Mouse (Mus musculus): ENCODE results near the gene Atp2b2. TPM values are rescaled to one million over a fixed set of nuclear protein-coding genes. Genes with fewer than 3 reads are reported as not detected.

The Atp2b2 gene
- polyA plus RNA-seq, 1 experiment from 2014 or later: 0.62 TPM

DNA sequence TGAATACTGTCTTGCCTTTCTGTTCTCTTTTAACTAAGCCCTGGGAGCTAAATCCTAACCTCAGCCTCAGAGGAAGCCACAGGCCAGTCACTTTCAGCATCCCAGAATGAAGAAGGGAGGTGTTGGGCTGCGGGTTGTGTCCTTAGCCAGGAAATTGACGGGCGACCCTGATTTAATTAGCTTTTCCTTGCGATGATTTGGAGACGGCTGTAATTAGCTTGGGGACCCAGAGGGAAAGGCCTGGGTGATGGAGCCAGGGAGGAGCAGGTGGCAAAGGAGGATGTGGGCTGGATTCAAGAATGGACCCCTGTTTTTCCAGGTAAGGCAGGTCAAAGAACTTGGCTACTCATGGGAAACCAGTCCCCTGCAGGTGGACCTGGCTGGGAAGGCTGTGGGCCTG is 138.0 kb downstream of the Atp2b2 start:
- H3K4me3 ChIP-seq (replicated peaks): no peak overlapping the region
- H3K27ac ChIP-seq: no peak overlapping the region
- no peaks in the 10 kb centered on the region; the same call in 1 of the 2 replicates for H3K27me3 ChIP-seq
- no peaks in the 10 kb centered on the region for H3K4me1 ChIP-seq
- H3K9ac ChIP-seq: no peak overlapping the region
- ATAC-seq (replicated peaks; ENCODE audit: low FRiP score): no peak
- H3K36me3 ChIP-seq: no peaks in the 10 kb centered on the region
- H3K9me3 ChIP-seq (replicated peaks): no peaks in the 10 kb centered on the region
- 59% methylated on average over 5 of the region's 5 CpGs for WGBS
- H3K4me2 ChIP-seq: no peak overlapping the region

DNA sequence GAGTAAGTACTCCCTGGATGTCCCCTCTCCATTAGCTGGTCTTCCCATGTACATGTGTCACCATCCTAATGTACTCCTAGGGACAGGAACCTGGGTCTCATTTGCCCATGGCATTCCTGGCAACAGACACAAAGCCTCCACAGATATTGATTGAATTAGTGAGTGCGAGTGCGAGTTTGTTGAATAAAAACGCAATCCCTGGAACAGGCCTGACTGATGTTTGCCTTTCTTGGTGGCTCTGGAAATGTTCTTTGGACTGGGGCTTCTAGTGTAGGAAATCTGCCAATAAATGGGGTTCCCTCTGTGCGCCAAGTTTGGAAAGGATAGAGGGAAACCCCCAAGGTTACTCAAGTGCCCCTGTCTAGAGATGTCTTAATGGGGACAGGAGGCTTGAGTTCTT is 146.4 kb downstream of the Atp2b2 start:
- H3K27ac ChIP-seq: no peak overlapping the region
- H3K4me1 ChIP-seq: peaks cover 4% of the 10 kb centered on the region
- no peaks in the 10 kb centered on the region for H3K36me3 ChIP-seq
- H3K4me2 ChIP-seq: no peak overlapping the region
- WGBS: 91% methylated on average over 4 of the region's 4 CpGs
- H3K9ac ChIP-seq: no peak overlapping the region
- no peak for ATAC-seq (replicated peaks; ENCODE audit: low FRiP score)
- no peaks in the 10 kb centered on the region for H3K9me3 ChIP-seq (replicated peaks)
- H3K4me3 ChIP-seq (replicated peaks): no peak overlapping the region
- peaks cover 28% of the 10 kb centered on the region for H3K27me3 ChIP-seq

DNA sequence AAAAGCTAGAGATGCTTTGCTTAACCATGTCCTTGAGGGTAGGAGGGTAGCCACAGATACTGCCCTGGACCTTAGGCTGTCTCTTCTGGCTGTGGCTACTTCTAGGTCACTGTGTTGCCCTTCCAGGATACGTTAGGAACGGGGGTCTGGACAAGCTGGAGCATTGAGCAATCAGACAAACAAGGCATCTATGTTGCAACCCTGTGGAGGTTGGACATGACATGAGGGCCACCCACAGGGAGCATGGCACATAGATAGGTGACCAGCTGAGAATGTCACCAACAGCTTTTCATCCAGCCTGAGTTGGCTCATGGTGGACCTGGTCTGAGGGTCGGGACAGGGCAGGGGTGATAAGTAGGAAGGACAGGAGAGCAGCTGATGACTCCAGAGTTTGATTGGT is 148.4 kb downstream of the Atp2b2 start:
- 83% methylated on average over 3 of the region's 3 CpGs for WGBS
- no peak overlapping the region for H3K27ac ChIP-seq
- ATAC-seq (replicated peaks; ENCODE audit: low FRiP score): no peak

DNA sequence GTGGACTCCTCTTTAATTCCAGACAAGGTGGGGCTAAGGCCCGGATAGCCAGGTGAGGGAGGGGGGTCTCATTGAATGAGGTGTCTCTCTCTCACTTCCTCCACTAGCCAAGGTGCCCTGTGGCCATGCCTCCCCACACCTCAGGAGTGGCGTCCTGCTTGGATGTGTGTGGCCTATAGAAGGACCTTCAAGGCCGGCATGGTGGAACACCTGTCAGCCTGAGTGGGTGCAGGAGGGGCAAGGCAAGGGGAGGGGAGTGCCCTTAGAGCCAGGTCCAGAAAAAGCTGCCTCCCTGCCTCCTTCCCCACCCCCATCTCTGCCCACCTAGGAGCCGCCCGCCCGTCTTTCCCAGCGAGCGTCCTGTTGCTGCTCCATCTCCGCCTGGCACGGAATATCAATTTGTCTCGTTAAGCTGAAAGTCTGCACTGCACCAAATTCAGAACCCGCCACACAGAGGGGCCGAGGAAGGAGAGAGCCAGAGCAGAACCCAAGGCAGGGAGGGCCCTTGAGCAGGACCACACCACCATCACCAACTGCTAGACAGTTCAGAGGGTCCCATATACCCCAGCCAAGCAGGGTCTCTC is 150.2 kb downstream of the Atp2b2 start:
- H3K4me3 ChIP-seq (replicated peaks): no peak overlapping the region
- no peak overlapping the region for H3K9ac ChIP-seq
- ATAC-seq (replicated peaks; ENCODE audit: low FRiP score): 0 out of 2 replicates have a peak, but pooled peaks have one; percentile 31
- WGBS: 58% methylated on average over 13 of the region's 13 CpGs
- peaks cover 8% of the 10 kb centered on the region for H3K4me1 ChIP-seq
- no peak overlapping the region for H3K4me2 ChIP-seq
- H3K36me3 ChIP-seq: no peaks in the 10 kb centered on the region
- peaks cover 59% of the 10 kb centered on the region for H3K27me3 ChIP-seq
- H3K27ac ChIP-seq: no peak overlapping the region
- H3K9me3 ChIP-seq (replicated peaks): no peaks in the 10 kb centered on the region

More for the DNA sequence above, 148.4 kb downstream of the Atp2b2 start:
- no peaks in the 10 kb centered on the region for H3K36me3 ChIP-seq
- H3K27me3 ChIP-seq: peaks cover 48% of the 10 kb centered on the region
- no peak overlapping the region for H3K4me3 ChIP-seq (replicated peaks)
- peaks cover 8% of the 10 kb centered on the region for H3K4me1 ChIP-seq
- no peak overlapping the region for H3K4me2 ChIP-seq
- H3K9me3 ChIP-seq (replicated peaks): no peaks in the 10 kb centered on the region
- H3K9ac ChIP-seq: no peak overlapping the region

DNA sequence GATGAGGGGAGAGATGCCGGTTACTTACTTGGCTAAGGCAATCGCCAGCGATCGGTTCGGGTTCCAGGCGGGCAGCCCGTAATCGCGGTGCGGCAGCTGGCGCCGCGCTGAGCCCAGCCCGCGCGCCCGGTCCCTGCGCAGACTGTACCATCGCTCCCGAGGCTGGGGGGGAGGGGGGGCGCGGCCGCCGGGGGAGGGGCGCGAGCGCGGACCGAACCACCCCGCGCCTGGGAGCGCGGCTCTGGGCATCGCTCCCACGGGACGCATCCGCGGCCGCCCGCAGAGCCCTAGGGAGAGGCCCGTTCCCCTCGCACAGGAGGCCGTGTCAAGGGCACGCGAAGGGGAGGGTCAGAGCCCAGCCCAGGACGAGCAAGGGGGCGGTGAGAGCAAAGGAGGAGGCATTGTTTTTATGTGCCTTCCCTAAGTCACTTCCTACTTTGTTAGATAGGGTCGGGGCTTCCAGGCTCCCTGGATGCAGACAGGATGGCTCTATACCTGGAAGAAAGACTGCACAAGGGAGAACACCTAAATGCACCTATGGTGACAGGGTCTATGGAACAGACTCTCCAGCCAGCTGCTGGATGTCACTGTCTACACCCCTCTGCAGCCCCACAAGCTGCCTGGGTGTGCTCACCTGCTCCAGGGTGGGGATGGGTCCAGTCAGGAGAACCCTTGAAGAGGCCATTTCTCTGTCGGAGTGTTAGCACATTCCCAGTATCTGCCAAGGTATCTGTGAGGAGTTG is 151.0 kb downstream of the Atp2b2 start:
- Histone ChIP-seq H3K27me3 (peaks cover 59% of the 10 kb centered on the region), H3K4me3 (replicated peaks) (peak overlapping the region; percentile 44), H3K27ac (no peak overlapping the region), H3K4me1 (peaks cover 8% of the 10 kb centered on the region), H3K36me3 (no peaks in the 10 kb centered on the region), H3K4me2 (peak overlapping the region; percentile 73), H3K9ac (no peak overlapping the region), H3K9me3 (replicated peaks) (no peaks in the 10 kb centered on the region)
- ATAC-seq (replicated peaks; ENCODE audit: low FRiP score): peak; percentile 34; the same call in 1 of the 2 replicates
- WGBS: 1% methylated on average over 45 of the region's 49 CpGs

DNA sequence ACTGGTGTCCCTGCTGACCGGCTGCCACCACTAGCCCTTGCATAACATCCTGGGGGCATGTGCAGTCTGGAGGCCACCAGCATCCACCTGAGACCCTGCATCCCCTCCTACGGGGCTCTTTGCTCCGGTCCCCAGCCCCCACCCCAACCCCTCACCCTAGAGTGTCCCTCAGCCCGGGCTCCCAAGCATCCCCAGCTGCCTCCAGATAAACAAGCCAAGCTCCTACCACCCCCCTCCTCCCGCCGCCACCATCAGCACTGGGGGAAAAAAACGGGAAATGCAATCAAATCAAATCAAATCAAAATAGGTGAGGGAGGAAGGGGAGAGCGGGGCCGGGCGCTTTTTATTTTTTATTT is 151.6 kb downstream of the Atp2b2 start:
- peaks cover 59% of the 10 kb centered on the region for H3K27me3 ChIP-seq
- under 1% methylated on average over 10 of the region's 10 CpGs for WGBS

DNA sequence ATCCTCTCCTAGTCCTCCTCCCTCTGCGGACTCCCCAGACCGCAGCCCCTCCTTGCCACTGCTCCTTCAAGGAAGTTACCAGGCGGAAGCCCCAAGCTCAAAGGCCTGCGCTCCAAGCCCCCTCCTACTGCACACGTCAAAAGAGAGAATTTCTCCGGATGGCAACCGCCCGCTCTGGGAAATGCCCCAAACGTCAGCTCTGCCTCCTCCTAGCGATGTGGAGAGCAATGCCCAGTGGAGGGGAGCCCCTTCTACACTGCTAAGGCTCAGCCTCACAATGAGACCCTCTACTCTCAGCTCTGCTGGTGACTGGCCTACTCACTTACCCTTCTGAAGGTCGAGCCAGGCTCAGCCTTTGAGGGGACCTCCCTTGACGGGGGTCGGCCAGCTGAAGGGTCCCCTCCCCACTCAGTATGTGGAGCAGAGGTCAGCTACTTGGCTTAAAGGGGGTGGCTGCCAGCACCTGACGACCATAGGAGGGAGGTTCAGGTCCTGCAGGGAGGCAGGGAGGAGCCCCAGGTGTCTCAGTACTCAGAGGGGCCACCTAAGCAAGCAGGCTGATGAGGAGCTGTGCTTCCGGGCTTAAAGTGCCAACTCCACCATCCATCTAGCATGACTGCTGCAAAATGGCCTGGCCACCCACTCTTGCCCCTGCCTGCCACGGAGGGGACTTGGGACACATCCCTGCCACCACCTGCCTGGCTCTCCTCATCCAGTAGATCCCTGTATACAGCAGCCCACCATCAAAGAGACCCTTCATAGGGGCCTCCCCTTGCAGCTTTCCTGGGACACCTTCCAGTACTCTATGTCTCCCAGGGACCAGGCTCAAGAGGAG is 152.2 kb downstream of the Atp2b2 start:
- Histone ChIP-seq H3K27ac (no peak overlapping the region), H3K4me2 (peak overlapping the region; percentile 73), H3K9ac (no peak overlapping the region), H3K4me1 (peaks cover 8% of the 10 kb centered on the region), H3K4me3 (replicated peaks) (peak overlapping the region; percentile 44), H3K9me3 (replicated peaks) (no peaks in the 10 kb centered on the region), H3K27me3 (peaks cover 59% of the 10 kb centered on the region), H3K36me3 (no peaks in the 10 kb centered on the region)
- ATAC-seq (replicated peaks; ENCODE audit: low FRiP score): 0 out of 2 replicates have a peak, but pooled peaks have one; percentile 22
- WGBS: 11% methylated on average over 16 of the region's 16 CpGs

More for the DNA sequence above, 151.6 kb downstream of the Atp2b2 start:
- Histone ChIP-seq H3K36me3 (no peaks in the 10 kb centered on the region), H3K4me3 (replicated peaks) (peak overlapping the region; percentile 44), H3K27ac (no peak overlapping the region), H3K9ac (no peak overlapping the region), H3K4me1 (peaks cover 8% of the 10 kb centered on the region), H3K9me3 (replicated peaks) (no peaks in the 10 kb centered on the region), H3K4me2 (peak overlapping the region; percentile 73)
- ATAC-seq (replicated peaks; ENCODE audit: low FRiP score): no peak

DNA sequence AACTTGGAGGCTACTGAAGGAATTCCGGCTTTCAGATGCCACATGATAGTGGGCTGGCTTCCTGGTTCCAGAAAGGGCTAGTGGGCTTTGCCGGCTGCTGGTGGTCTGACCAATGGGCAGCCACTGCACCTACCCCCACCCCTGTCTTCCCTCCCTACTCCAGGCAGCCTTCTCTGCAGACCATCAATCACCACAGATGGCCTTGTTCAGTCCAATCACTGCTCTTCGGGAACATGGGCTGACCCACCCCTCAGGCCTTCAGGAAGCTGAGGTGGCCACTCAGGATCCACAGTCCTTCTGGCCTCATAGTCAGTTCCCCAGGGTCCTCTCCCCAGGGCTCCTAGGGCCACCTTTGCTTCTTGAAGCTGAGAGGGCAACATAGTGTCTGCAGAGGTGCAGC is 153.2 kb downstream of the Atp2b2 start:
- H3K27me3 ChIP-seq: peaks cover 59% of the 10 kb centered on the region
- 43% methylated on average over 3 of the region's 3 CpGs for WGBS
- H3K4me2 ChIP-seq: no peak overlapping the region
- no peaks in the 10 kb centered on the region for H3K9me3 ChIP-seq (replicated peaks)
- no peak overlapping the region for H3K27ac ChIP-seq
- ATAC-seq (replicated peaks; ENCODE audit: low FRiP score): no peak
- peaks cover 8% of the 10 kb centered on the region for H3K4me1 ChIP-seq
- no peak overlapping the region for H3K9ac ChIP-seq
- no peak overlapping the region for H3K4me3 ChIP-seq (replicated peaks)
- no peaks in the 10 kb centered on the region for H3K36me3 ChIP-seq

DNA sequence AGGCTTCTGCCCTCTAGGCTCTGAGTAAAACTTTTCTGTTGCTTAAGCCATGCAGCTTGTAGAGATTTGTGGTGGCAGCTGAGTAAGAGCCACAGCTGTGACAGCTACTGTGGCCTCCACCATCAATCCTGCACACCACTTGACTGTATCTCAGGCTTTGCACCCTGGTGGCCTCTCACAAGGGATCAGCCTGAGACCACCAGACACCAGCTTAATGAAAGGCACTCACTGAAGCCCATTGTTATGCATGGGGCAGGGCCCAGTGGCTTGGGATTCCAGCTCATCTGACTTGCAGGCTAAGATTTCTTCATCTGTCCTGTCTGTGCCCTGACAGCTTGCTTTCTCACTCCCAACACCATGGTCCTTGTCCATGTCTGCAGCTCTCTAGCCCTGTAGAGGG is 155.5 kb downstream of the Atp2b2 start:
- no peak overlapping the region for H3K27ac ChIP-seq
- no peak for ATAC-seq (replicated peaks; ENCODE audit: low FRiP score)
- H3K27me3 ChIP-seq: peaks cover 39% of the 10 kb centered on the region
- H3K4me1 ChIP-seq: peaks cover 8% of the 10 kb centered on the region
- H3K9me3 ChIP-seq (replicated peaks): no peaks in the 10 kb centered on the region
- H3K4me3 ChIP-seq (replicated peaks): no peak overlapping the region
- no peak overlapping the region for H3K9ac ChIP-seq
- no peaks in the 10 kb centered on the region for H3K36me3 ChIP-seq
- H3K4me2 ChIP-seq: no peak overlapping the region

DNA sequence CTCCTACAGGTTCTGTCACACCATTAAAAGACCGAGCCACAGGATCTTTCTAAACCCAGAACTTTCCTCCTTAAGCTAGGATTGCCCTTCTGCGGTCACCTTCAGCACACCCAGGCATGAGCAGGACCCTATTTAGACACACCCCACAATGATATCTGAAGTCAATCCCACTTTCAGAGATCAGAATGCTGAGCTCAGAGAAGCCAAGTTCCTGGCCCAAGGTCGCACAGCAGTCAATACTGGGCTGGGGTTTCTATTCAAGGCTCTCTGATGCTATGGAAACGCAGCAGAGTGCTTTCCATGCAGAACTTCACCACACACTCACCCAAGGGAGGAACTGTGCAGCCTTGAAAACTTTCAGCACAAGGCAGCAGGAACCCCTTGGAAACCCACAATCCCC is 157.6 kb downstream of the Atp2b2 start:
- H3K4me2 ChIP-seq: no peak overlapping the region
- WGBS: 71% methylated on average over 4 of the region's 4 CpGs
- no peak for ATAC-seq (replicated peaks; ENCODE audit: low FRiP score)

DNA sequence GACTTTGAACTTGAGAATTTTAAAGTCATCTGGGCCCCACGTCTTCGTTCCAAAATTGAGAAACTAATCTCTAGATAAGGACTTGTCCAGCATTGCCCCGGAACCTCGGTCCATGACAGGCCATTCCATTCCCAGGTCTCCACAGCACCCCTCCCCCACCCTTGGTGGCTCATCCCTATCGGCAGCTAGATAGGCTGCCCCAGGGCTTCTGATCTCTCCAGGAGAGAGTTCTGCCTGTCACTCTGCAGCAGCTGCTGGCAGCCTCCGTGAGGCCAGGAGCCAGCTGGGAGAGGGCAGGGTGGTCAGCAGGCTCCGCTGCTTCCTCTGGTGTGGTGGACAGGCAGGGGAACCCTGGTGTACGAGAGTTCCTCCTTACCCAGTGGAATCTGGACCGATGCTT is 159.2 kb downstream of the Atp2b2 start:
- Histone ChIP-seq H3K4me2 (no peak overlapping the region), H3K27ac (no peak overlapping the region), H3K9ac (no peak overlapping the region), H3K9me3 (replicated peaks) (no peaks in the 10 kb centered on the region), H3K36me3 (no peaks in the 10 kb centered on the region), H3K4me3 (replicated peaks) (no peak overlapping the region), H3K27me3 (peaks cover 3% of the 10 kb centered on the region), H3K4me1 (no peaks in the 10 kb centered on the region)
- 49% methylated on average over 9 of the region's 9 CpGs for WGBS
- no peak for ATAC-seq (replicated peaks; ENCODE audit: low FRiP score)

More for the DNA sequence above, 157.6 kb downstream of the Atp2b2 start:
- no peak overlapping the region for H3K27ac ChIP-seq
- no peak overlapping the region for H3K4me3 ChIP-seq (replicated peaks)
- no peaks in the 10 kb centered on the region for H3K36me3 ChIP-seq
- H3K9me3 ChIP-seq (replicated peaks): no peaks in the 10 kb centered on the region
- H3K27me3 ChIP-seq: peaks cover 18% of the 10 kb centered on the region
- H3K4me1 ChIP-seq: no peaks in the 10 kb centered on the region
- no peak overlapping the region for H3K9ac ChIP-seq

DNA sequence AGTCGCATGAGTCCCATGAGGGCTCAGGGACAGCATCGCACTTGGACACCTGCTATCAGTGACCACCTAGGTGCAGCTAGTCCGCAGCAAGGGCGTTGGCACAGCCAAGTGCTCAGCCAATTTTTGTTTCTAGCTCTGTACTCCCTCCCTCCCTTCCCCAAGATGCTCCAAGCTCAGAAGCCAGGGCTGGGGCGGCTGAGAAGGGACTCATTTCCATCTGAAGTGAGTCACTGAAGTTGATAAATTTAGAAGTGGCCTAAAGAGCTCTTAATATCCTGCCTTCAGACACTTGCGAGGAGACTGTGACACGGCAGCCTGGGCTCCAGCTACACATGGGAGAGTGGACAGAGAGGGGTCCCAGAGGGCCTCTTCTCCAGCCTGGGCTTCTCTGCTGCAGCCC is 160.0 kb downstream of the Atp2b2 start:
- 78% methylated on average over 7 of the region's 7 CpGs for WGBS
- H3K27ac ChIP-seq: no peak overlapping the region
- no peak overlapping the region for H3K4me2 ChIP-seq
- H3K27me3 ChIP-seq: no peaks in the 10 kb centered on the region; the same call in 1 of the 2 replicates
- no peak for ATAC-seq (replicated peaks; ENCODE audit: low FRiP score)
- no peak overlapping the region for H3K9ac ChIP-seq
- H3K4me1 ChIP-seq: no peaks in the 10 kb centered on the region
- no peak overlapping the region for H3K4me3 ChIP-seq (replicated peaks)
- no peaks in the 10 kb centered on the region for H3K36me3 ChIP-seq
- H3K9me3 ChIP-seq (replicated peaks): no peaks in the 10 kb centered on the region

Measured in kidney, embryonic 15.5 days (tissue).